In genomic region chr17:11607931-11608330, GRCm38 (mm10) we compare ENCODE assay signal across 24 mouse cellular contexts.
"Had no signal": no experiment of that assay in that cellular context is flagged by ENCODE, and none has a peak within 500 bp of the region (broad histone marks: within the 10 kb centered on the region; RNA-seq: fewer than 3 reads in every experiment).

No protein-coding gene starts in this region.

- H3K27ac ChIP-seq: gastrocnemius, adult 2 months; heart, embryonic 10.5 days; hindbrain, embryonic 10.5 days; hindbrain, embryonic 13.5 days; hindbrain, embryonic 15.5 days; hindbrain, postnatal 0 days; left cerebral cortex, adult 2 months; limb, embryonic 10.5 days; limb, embryonic 12.5 days; liver, embryonic 13.5 days; liver, embryonic 15.5 days had no signal

- H3K9me3 ChIP-seq: heart, embryonic 10.5 days; heart, embryonic 12.5 days; hindbrain, embryonic 10.5 days; hindbrain, embryonic 13.5 days; hindbrain, embryonic 15.5 days; limb, embryonic 10.5 days; limb, embryonic 12.5 days; liver, embryonic 13.5 days; liver, embryonic 15.5 days had no signal

- H3K4me2 ChIP-seq: heart, embryonic 12.5 days; hindbrain, embryonic 13.5 days; hindbrain, embryonic 15.5 days; limb, embryonic 12.5 days; liver, embryonic 11.5 days; liver, embryonic 13.5 days; liver, embryonic 15.5 days had no signal

- H3K36me3 ChIP-seq: heart, embryonic 10.5 days; heart, embryonic 12.5 days; hindbrain, embryonic 10.5 days; hindbrain, embryonic 13.5 days; hindbrain, embryonic 15.5 days; limb, embryonic 10.5 days; limb, embryonic 12.5 days; liver, embryonic 13.5 days; liver, embryonic 15.5 days had no signal

- H3K9ac ChIP-seq: heart, embryonic 12.5 days; hindbrain, embryonic 13.5 days; hindbrain, embryonic 15.5 days; limb, embryonic 12.5 days; liver, embryonic 13.5 days; liver, embryonic 15.5 days had no signal

- H3K4me1 ChIP-seq: liver, embryonic 13.5 days; liver, embryonic 15.5 days had no signal

- H3K27me3 ChIP-seq: hindbrain, embryonic 15.5 days; liver, embryonic 13.5 days had no signal

- ATAC-seq: hindbrain, postnatal 0 days; intestine, embryonic 16.5 days had no signal

- DNase-seq: gastrocnemius, adult 2 months; gastrocnemius, postnatal 10 days; gastrocnemius, postnatal 25 days; heart, postnatal 10 days; heart, postnatal 4 days; kidney, adult 11 months; kidney, adult 2 months; kidney, postnatal 10 days; kidney, postnatal 25 days; kidney, postnatal 4 days; liver; liver, embryonic 13.5 days had no signal

- H3K4me3 ChIP-seq: gastrocnemius, adult 2 months; heart, embryonic 10.5 days; heart, embryonic 12.5 days; hindbrain, embryonic 10.5 days; hindbrain, embryonic 13.5 days; hindbrain, embryonic 15.5 days; left cerebral cortex, adult 2 months; limb, embryonic 10.5 days; limb, embryonic 12.5 days; liver, embryonic 13.5 days; liver, embryonic 15.5 days had no signal
